Mouse (Mus musculus) stomach, postnatal 0 days (tissue): ENCODE measurements around the gene Srrm3. TPM values are rescaled to one million over a fixed set of nuclear protein-coding genes. Genes with fewer than 3 reads are reported as not detected.

Source experiments
- ATAC-seq: fragments of 200-750 bp; cut with Nextera tagmentation; 2 replicates; pipeline ENCODE4 v1.8.0; 2017; ENCODE audit not compliant: low FRiP score, low TSS enrichment
- DNase-seq: peaks from one replicate; pipeline ENCODE4 v3.0.0-alpha.2; 2016; ENCODE audit warnings: low spot score
- H3K27ac ChIP-seq: fragments of 300-500 bp; sonication (generic); replicated peaks from 2 replicates; pipeline ENCODE4 v1.5.1; 2014; ENCODE audit warnings: mild to moderate bottlenecking, control low read depth
- H3K27me3 ChIP-seq: fragments of 300-500 bp; sonication (generic); 2 replicates; pipeline ENCODE4 v1.6.1; 2014; ENCODE audit warnings: low read length; ENCODE audit not compliant: control insufficient read depth, insufficient read depth
- H3K36me3 ChIP-seq: fragments of 300-500 bp; sonication (generic); 2 replicates; pipeline ENCODE4 v1.6.1; 2014; ENCODE audit warnings: low read length, mixed read lengths; ENCODE audit not compliant: control insufficient read depth, insufficient read depth
- H3K4me1 ChIP-seq: fragments of 300-500 bp; sonication (generic); replicated peaks from 2 replicates; pipeline ENCODE4 v1.6.1; 2014; ENCODE audit warnings: antibody characterized with exemption; ENCODE audit not compliant: control insufficient read depth, insufficient read depth
- H3K4me2 ChIP-seq: fragments of 300-500 bp; sonication (generic); replicated peaks from 2 replicates; pipeline ENCODE4 v1.6.1; 2014; ENCODE audit warnings: low read depth, mild to moderate bottlenecking, control low read depth, moderate library complexity
- H3K4me3 ChIP-seq: fragments of 300-500 bp; sonication (generic); 2 replicates; pipeline ENCODE4 v1.5.1; 2014; ENCODE audit warnings: low read depth, low read length, control low read depth
- H3K9ac ChIP-seq: fragments of 300-500 bp; sonication (generic); 2 replicates; pipeline ENCODE4 v1.6.1; 2014; ENCODE audit warnings: mild to moderate bottlenecking, low read length, control low read depth, mixed read lengths
- H3K9me3 ChIP-seq: fragments of 300-500 bp; sonication (generic); 2 replicates; pipeline ENCODE4 v1.6.1; 2016; ENCODE audit warnings: low read length; ENCODE audit not compliant: control insufficient read depth
- CTCF ChIP-seq: IDR thresholded peaks from 2 replicates; pipeline ENCODE4 v1.5.1; 2016; ENCODE audit warnings: antibody characterized with exemption, low read depth, mild to moderate bottlenecking, moderate library complexity
- EP300 ChIP-seq: optimal IDR thresholded peaks from 2 replicates; pipeline ENCODE3; 2016; ENCODE audit warnings: antibody characterized with exemption
- WGBS: fragments of 180-500 bp; shearing (Covaris S2); extraction: QIAGEN DNeasy Blood & Tissue Kit; methylation state at CpG from one replicate; pipeline ENCODE4 v1.1.7; 2014; 5-methylcytosine and 5-hydroxymethylcytosine counted together
- polyA plus RNA-seq: library from polyadenylated mRNA; unstranded; fragments of >200 nt; fragmentation: Nextera tagmentation; extraction: Ambion mirVana; gene quantifications from 2 replicates; pipeline ENCODE4 v1.2.1, GENCODE M21; 2015

Gene Srrm3
- polyA plus RNA-seq, 1 experiment from 2014 or later, result 0.67 TPM

DNA sequence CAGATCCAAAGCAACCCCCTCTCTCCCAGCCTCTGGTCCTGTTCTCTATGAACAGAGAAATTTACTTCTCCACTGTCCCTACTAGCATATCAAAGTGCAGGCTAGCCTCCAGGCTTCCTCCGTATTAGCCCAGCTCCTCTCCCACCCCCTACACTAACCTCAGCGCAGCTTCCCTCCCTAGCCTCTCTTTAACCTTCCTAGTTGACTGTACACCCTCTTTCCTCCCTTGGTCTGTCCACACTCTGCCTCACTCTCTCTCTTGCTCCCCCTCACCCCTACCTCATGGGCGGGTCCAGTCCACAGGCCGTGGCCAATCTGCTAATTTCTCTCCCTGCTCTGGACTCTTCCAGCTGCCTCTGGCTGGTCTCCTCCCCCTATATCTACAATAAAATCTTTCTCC lies 83.6 kb downstream of the Srrm3 start:
- H3K36me3 ChIP-seq, result no peaks in the 10 kb centered on the region
- no peak overlapping the region for H3K4me2 ChIP-seq
- WGBS, result 45% methylated on average over 4 of the region's 4 CpGs
- no peaks in the 10 kb centered on the region for H3K9me3 ChIP-seq
- no peaks in the 10 kb centered on the region for H3K4me1 ChIP-seq
- ATAC-seq (no peak), DNase-seq (no peak)
- TF ChIP-seq EP300 (no peak), CTCF (no peak)
- no peak overlapping the region for H3K9ac ChIP-seq
- H3K27ac ChIP-seq, result peak overlapping the region; percentile 65
- H3K27me3 ChIP-seq, result no peaks in the 10 kb centered on the region
- H3K4me3 ChIP-seq, result no peak overlapping the region

DNA sequence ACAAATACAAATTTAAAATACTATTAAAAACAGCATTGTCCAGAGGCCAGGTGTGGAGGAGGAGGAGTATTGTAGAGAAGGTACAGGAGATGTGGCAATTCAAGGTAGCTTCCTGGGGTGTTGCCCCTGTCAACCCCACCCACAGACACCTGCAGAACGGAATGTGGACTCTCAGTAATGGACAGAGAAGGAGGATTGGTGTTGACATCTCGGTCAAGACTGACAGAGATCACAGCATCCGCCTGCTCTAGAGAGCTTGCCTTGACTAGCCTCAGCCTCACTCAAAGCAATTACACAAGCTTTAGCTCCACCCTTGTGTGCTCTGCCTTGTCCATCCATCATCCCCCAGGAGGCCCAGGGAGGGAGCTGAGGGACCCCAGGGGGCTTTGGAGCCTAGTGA lies 84.2 kb downstream of the Srrm3 start:
- TF ChIP-seq EP300, result no peak
- Histone ChIP-seq H3K4me3 (no peak overlapping the region), H3K27me3 (no peaks in the 10 kb centered on the region), H3K36me3 (no peaks in the 10 kb centered on the region), H3K4me2 (no peak overlapping the region), H3K27ac (peak overlapping the region; percentile 65), H3K9me3 (no peaks in the 10 kb centered on the region), H3K4me1 (no peaks in the 10 kb centered on the region), H3K9ac (no peak overlapping the region)
- DNase-seq (no peak), ATAC-seq (no peak)
- 35% methylated on average over 3 of the region's 3 CpGs for WGBS

DNA sequence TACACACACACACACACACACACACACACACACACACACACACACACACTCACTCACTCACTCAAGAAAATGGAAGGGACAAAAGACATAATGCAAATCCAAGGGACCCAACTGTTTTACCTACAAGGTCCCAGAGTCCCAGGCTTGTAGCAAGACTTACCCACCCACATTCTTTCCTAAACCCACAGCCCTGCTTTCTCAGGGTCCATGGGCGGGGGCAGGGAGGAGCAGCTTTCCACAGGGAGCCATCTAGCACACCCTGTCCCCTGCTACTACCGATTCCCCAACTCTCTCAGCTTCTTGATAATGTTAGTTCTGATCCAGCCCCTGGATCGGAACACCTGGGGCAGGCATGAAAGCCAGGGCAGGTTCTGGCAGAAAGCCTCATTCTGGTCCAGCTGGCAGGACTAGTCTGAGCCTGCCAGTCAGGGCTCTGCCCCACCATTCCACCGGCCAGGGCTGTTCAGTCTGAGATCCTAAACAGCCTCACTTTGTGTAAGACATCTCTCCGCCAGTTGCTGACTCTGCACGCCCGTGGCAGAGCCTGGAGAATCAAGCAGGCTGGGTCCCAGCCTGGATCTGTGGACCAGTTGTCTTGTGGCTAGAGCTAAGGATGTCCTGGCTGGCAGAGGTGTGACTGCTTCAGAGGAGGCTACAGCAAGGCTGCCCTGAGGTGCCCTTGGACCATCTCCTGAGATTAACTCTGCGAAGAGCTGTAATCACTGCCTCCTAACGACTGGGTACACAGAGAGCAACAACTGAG lies 86.1 kb downstream of the Srrm3 start:
- no peaks in the 10 kb centered on the region for H3K9me3 ChIP-seq
- ATAC-seq, result peak; percentile 36; the same call in 1 of the 2 replicates
- H3K4me1 ChIP-seq, result no peaks in the 10 kb centered on the region
- peak overlapping the region; percentile 85 for H3K27ac ChIP-seq
- WGBS, result 31% methylated on average over 9 of the region's 9 CpGs
- H3K9ac ChIP-seq, result peak overlapping the region; percentile 2; the same call in 1 of the 2 replicates
- H3K4me3 ChIP-seq, result no peak overlapping the region
- DNase-seq, result no peak
- H3K36me3 ChIP-seq, result no peaks in the 10 kb centered on the region
- TF ChIP-seq EP300, result no peak
- TF ChIP-seq CTCF, result no peak
- H3K27me3 ChIP-seq, result no peaks in the 10 kb centered on the region
- peak overlapping the region; percentile 8; the same call in 1 of the 2 replicates for H3K4me2 ChIP-seq

DNA sequence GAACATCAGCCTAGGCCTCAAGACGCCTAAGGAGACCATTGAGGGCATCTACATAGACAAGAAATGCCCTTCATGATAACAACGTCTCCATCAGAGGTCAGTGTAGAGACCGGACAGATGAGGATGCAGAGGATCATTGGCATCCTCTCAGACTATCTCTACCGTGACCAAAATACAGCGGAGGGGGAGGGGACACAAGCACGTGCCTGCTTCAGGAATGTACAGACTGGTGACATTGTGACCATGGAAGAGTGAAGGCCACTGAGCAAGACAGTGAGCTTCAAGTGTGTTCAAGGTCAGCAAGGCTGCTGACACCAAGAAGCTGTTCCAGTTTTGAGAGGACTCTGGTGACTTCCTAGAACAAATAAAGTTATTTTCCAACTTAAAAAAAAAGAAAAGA lies 88.3 kb downstream of the Srrm3 start:
- no peak overlapping the region for H3K4me2 ChIP-seq
- no peaks in the 10 kb centered on the region for H3K9me3 ChIP-seq
- no peak for ATAC-seq
- H3K4me1 ChIP-seq, result no peaks in the 10 kb centered on the region
- H3K36me3 ChIP-seq, result no peaks in the 10 kb centered on the region
- no peaks in the 10 kb centered on the region for H3K27me3 ChIP-seq
- no peak overlapping the region for H3K9ac ChIP-seq
- no peak overlapping the region for H3K27ac ChIP-seq
- WGBS, result 70% methylated on average over 6 of the region's 6 CpGs
- TF ChIP-seq CTCF, result no peak
- TF ChIP-seq EP300, result no peak
- no peak for DNase-seq
- H3K4me3 ChIP-seq, result no peak overlapping the region

DNA sequence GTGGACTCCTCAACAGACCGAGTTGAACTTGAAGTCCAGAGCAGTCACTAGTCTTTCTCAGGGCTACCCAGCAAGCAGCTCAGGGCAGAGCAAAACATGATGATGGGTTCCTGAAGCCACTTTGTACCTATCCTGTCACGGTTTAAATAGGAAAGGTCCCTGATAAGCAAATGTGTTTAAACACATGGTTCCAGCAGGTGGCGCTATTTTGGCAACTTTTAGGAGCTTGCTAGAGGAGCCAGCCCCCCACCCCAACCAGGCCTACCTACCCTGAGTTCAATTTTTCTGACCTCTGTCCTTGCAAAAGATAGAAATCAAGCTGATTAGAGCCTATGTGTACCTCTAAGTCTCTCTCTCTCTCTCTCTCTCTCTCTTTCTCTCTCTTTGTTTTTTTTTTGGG lies 91.3 kb downstream of the Srrm3 start:
- DNase-seq, result no peak
- Histone ChIP-seq H3K4me3 (no peak overlapping the region), H3K36me3 (no peaks in the 10 kb centered on the region), H3K9ac (no peak overlapping the region), H3K4me2 (no peak overlapping the region), H3K9me3 (no peaks in the 10 kb centered on the region), H3K4me1 (no peaks in the 10 kb centered on the region), H3K27ac (no peak overlapping the region), H3K27me3 (no peaks in the 10 kb centered on the region)
- 21% methylated on average over 3 of the region's 3 CpGs for WGBS
- ATAC-seq, result no peak
- TF ChIP-seq CTCF, result peak; percentile 71
- TF ChIP-seq EP300, result no peak

DNA sequence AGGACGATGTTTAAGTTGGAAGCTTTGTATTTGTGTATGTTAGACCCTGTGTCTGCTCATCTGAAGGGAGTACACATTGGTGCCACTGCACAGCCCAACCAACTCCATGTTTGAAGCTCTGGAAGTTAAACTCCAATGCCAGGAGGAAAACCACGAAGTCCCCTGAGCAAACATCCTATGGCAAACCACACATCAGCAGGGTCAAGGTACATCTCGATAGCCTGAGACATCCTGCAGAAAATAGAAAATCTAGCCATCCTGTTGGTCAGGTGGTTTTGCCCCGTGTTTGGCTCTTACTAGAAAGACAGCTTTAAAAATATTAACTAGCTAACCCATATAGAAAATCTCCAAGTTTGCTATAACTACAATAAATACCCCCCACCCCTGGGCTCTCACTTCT lies 92.3 kb downstream of the Srrm3 start:
- Histone ChIP-seq H3K4me2 (no peak overlapping the region), H3K27me3 (no peaks in the 10 kb centered on the region), H3K9me3 (no peaks in the 10 kb centered on the region), H3K9ac (no peak overlapping the region), H3K36me3 (no peaks in the 10 kb centered on the region), H3K4me3 (no peak overlapping the region), H3K4me1 (no peaks in the 10 kb centered on the region), H3K27ac (no peak overlapping the region)
- DNase-seq (no peak), ATAC-seq (no peak)
- 50% methylated on average over 4 of the region's 4 CpGs for WGBS
- no peak for TF ChIP-seq EP300
- TF ChIP-seq CTCF, result no peak
